Mouse (Mus musculus): ENCODE data around the gene Asic2. TPM values are rescaled to one million over a fixed set of nuclear protein-coding genes. Genes with fewer than 3 reads are reported as not detected.

Gene Asic2
- total and polyA plus RNA-seq, 3 experiments, result not detected

DNA sequence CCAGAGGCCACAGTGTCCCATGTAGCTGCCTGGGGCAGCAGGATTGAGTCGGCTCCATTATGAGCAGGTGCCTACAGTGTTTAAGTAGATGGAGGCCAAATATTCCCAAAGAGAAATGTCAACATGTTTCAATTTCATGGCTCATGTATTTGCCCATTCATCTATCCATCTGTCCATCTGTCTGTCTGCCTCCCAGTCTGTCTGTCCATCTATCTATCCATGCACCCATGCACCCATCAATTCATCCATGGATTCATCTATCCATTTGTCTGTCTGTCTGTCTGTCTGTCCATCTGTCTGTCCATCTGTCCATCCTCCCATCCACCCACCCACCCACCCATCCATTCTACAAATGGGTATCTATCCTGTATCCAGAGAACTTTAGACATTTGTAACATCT lies 861.3 kb downstream of the Asic2 start:
- Histone ChIP-seq H3K27ac (ENCODE audit: control insufficient read depth, low read depth, low read length) (no peak overlapping the region), H3K79me2 (ENCODE audit: control insufficient read depth, insufficient read depth, low read length, poor library complexity) (no peaks in the 10 kb centered on the region), H3K9ac (ENCODE audit: control insufficient read depth, low read depth, low read length, poor library complexity, severe bottlenecking) (no peak overlapping the region), H3K4me1 (ENCODE audit: control insufficient read depth in 1 of 2, insufficient read depth in 2 of 2, low read length in 2 of 2) (no peaks in the 10 kb centered on the region), H3K4me3 (ENCODE audit: control insufficient read depth in 1 of 2, insufficient read depth in 1 of 2, low read depth in 2 of 2, low read length in 2 of 2) (no peak overlapping the region), H3K9me3 (replicated peaks; ENCODE audit: insufficient read depth, low read length) (no peaks in the 10 kb centered on the region), H3K27me3 (ENCODE audit: control insufficient read depth in 1 of 2, insufficient read depth in 2 of 2, low read length in 2 of 2) (no peaks in the 10 kb centered on the region), H3K36me3 (ENCODE audit: control insufficient read depth in 1 of 2, insufficient read depth in 2 of 2, low read length in 2 of 2) (no peaks in the 10 kb centered on the region)
- no peak for DNase-seq (ENCODE audit: low read depth, low spot score)
- TF ChIP-seq CTCF (IDR thresholded peaks at IDR 0.05 in 2 of 3, conservative IDR thresholded peaks at IDR 0.05 in 1 of 3; ENCODE audit: control insufficient read depth in 1 of 3, insufficient read depth in 1 of 3, low read depth in 2 of 3, low read length in 3 of 3, poor library complexity in 1 of 3, severe bottlenecking in 1 of 3) (no peak), MEF2A (IDR thresholded peaks at IDR 0.05; ENCODE audit: extremely low read depth, insufficient replicate concordance, low read depth, low read length, poor library complexity, severe bottlenecking) (no peak)

DNA sequence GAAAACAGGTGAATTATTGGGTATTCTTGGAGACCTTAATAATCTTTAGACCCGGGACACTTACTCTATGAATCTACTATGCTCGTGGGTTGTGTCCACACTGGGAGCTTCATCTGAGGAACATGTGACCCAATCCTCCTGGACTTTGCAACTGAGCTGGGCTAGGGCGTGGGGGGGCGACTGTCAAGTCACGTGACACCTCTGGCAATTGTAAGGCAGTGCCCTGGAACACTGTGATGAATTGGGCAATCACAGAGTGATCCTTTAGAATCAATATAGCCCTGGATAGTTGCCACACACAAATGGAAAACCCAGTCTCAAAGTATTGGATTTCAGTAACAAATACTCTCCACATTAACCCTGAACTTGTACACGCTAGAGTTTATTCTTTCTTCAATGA lies 867.4 kb downstream of the Asic2 start:
- H3K4me1 ChIP-seq (ENCODE audit: control insufficient read depth in 1 of 2, insufficient read depth in 2 of 2, low read length in 2 of 2), result no peaks in the 10 kb centered on the region
- no peaks in the 10 kb centered on the region for H3K27me3 ChIP-seq (ENCODE audit: control insufficient read depth in 1 of 2, insufficient read depth in 2 of 2, low read length in 2 of 2)
- H3K36me3 ChIP-seq (ENCODE audit: control insufficient read depth in 1 of 2, insufficient read depth in 2 of 2, low read length in 2 of 2), result no peaks in the 10 kb centered on the region
- DNase-seq (ENCODE audit: low read depth, low spot score), result no peak
- H3K4me3 ChIP-seq (ENCODE audit: control insufficient read depth in 1 of 2, insufficient read depth in 1 of 2, low read depth in 2 of 2, low read length in 2 of 2), result no peak overlapping the region
- no peaks in the 10 kb centered on the region for H3K9me3 ChIP-seq (replicated peaks; ENCODE audit: insufficient read depth, low read length)
- no peak for TF ChIP-seq E2F4 (IDR thresholded peaks at IDR 0.05; ENCODE audit: borderline replicate concordance, low read depth, low read length)
- no peak for TF ChIP-seq SIN3A (IDR thresholded peaks at IDR 0.05; ENCODE audit: low read length)
- H3K9ac ChIP-seq (ENCODE audit: control insufficient read depth, low read depth, low read length, poor library complexity, severe bottlenecking), result no peak overlapping the region
- no peak overlapping the region for H3K27ac ChIP-seq (ENCODE audit: control insufficient read depth, low read depth, low read length)
- H3K79me2 ChIP-seq (ENCODE audit: control insufficient read depth, insufficient read depth, low read length, poor library complexity), result no peaks in the 10 kb centered on the region

- Histone ChIP-seq H3K9me3 (replicated peaks; ENCODE audit: insufficient read depth, low read length) (no peaks in the 10 kb centered on the region), H3K27me3 (ENCODE audit: control insufficient read depth in 1 of 2, insufficient read depth in 2 of 2, low read length in 2 of 2) (no peaks in the 10 kb centered on the region)
- no peak for DNase-seq (ENCODE audit: low read depth, low spot score)
Observed at GRCm38 (mm10) chr11:81096011-81096410, 872.2 kb downstream of the Asic2 start.

GRCm38 (mm10) chr11:81094581-81094980 lies 873.7 kb downstream of the Asic2 start:
- TF ChIP-seq JUND (IDR thresholded peaks at IDR 0.05; ENCODE audit: low read depth, low read length) (no peak), GABPA (IDR thresholded peaks at IDR 0.05; ENCODE audit: low read depth, low read length) (no peak), ZNF384 (IDR thresholded peaks at IDR 0.05; ENCODE audit: low read depth, low read length) (no peak), TCF12 (IDR thresholded peaks at IDR 0.05; ENCODE audit: low read depth, low read length) (no peak)
- Histone ChIP-seq H3K79me2 (ENCODE audit: control insufficient read depth, insufficient read depth, low read length, poor library complexity) (no peaks in the 10 kb centered on the region), H3K9me3 (replicated peaks; ENCODE audit: insufficient read depth, low read length) (no peaks in the 10 kb centered on the region), H3K4me3 (ENCODE audit: control insufficient read depth in 1 of 2, insufficient read depth in 1 of 2, low read depth in 2 of 2, low read length in 2 of 2) (no peak overlapping the region), H3K36me3 (ENCODE audit: control insufficient read depth in 1 of 2, insufficient read depth in 2 of 2, low read length in 2 of 2) (no peaks in the 10 kb centered on the region), H3K9ac (ENCODE audit: control insufficient read depth, low read depth, low read length, poor library complexity, severe bottlenecking) (no peak overlapping the region), H3K27ac (ENCODE audit: control insufficient read depth, low read depth, low read length) (no peak overlapping the region), H3K27me3 (ENCODE audit: control insufficient read depth in 1 of 2, insufficient read depth in 2 of 2, low read length in 2 of 2) (no peaks in the 10 kb centered on the region), H3K4me1 (ENCODE audit: control insufficient read depth in 1 of 2, insufficient read depth in 2 of 2, low read length in 2 of 2) (no peaks in the 10 kb centered on the region)
- no peak for DNase-seq (ENCODE audit: low read depth, low spot score)

More at GRCm38 (mm10) chr11:81096011-81096410, 872.2 kb downstream of the Asic2 start:
- Histone ChIP-seq H3K27ac (ENCODE audit: control insufficient read depth, low read depth, low read length) (no peak overlapping the region), H3K9ac (ENCODE audit: control insufficient read depth, low read depth, low read length, poor library complexity, severe bottlenecking) (no peak overlapping the region), H3K4me3 (ENCODE audit: control insufficient read depth in 1 of 2, insufficient read depth in 1 of 2, low read depth in 2 of 2, low read length in 2 of 2) (no peak overlapping the region), H3K36me3 (ENCODE audit: control insufficient read depth in 1 of 2, insufficient read depth in 2 of 2, low read length in 2 of 2) (no peaks in the 10 kb centered on the region), H3K4me1 (ENCODE audit: control insufficient read depth in 1 of 2, insufficient read depth in 2 of 2, low read length in 2 of 2) (no peaks in the 10 kb centered on the region), H3K79me2 (ENCODE audit: control insufficient read depth, insufficient read depth, low read length, poor library complexity) (no peaks in the 10 kb centered on the region)
- TF ChIP-seq KAT2A (conservative IDR thresholded peaks at IDR 0.05; ENCODE audit: low read depth, low read length), result no peak
- no peak for TF ChIP-seq ZC3H11A (IDR thresholded peaks at IDR 0.05; ENCODE audit: low read depth, low read length)
- no peak for TF ChIP-seq TCF12 (IDR thresholded peaks at IDR 0.05; ENCODE audit: low read depth, low read length)
- no peak for TF ChIP-seq MYB (IDR thresholded peaks at IDR 0.05; ENCODE audit: low read depth, low read length)
